Mouse (Mus musculus) midbrain, postnatal 0 days (tissue): ENCODE results near the gene Abcd4. TPM values are rescaled to one million over a fixed set of nuclear protein-coding genes. Genes with fewer than 3 reads are reported as not detected.
A peak's percentile ranks its signal among the peaks of the same experiment; 100 is the strongest.

Experiments
- ATAC-seq: fragments of 200-750 bp; cut with Nextera tagmentation; 2 replicates; pipeline ENCODE4 v1.8.0; 2017; ENCODE audit warnings: moderate number of reproducible peaks, mild to moderate bottlenecking, moderate TSS enrichment, moderate library complexity; ENCODE audit not compliant: low FRiP score
- DNase-seq: peaks from one replicate; pipeline ENCODE4 v3.0.0-alpha.2; 2015; ENCODE audit warnings: low spot score
- H3K27ac ChIP-seq: fragments of 300-500 bp; sonication (generic); 2 replicates; pipeline ENCODE4 v1.5.1; 2014; ENCODE audit warnings: low read depth, mild to moderate bottlenecking, low read length, mixed read lengths
- H3K27me3 ChIP-seq: fragments of 300-500 bp; sonication (generic); 2 replicates; pipeline ENCODE4 v1.6.1; 2014; ENCODE audit warnings: low read length, control low read depth, mixed read lengths; ENCODE audit not compliant: insufficient read depth
- H3K36me3 ChIP-seq: fragments of 300-500 bp; sonication (generic); 2 replicates; pipeline ENCODE4 v1.6.1; 2014; ENCODE audit warnings: low read length, control low read depth, mixed read lengths; ENCODE audit not compliant: insufficient read depth
- H3K4me1 ChIP-seq: fragments of 300-500 bp; sonication (generic); 2 replicates; pipeline ENCODE4 v1.6.1; 2014; ENCODE audit warnings: mild to moderate bottlenecking, control low read depth, antibody characterized with exemption, low read length, mixed read lengths; ENCODE audit not compliant: insufficient read depth
- H3K4me2 ChIP-seq: fragments of 300-500 bp; sonication (generic); 2 replicates; pipeline ENCODE4 v1.6.1; 2014; ENCODE audit warnings: low read depth, mild to moderate bottlenecking, low read length, mixed read lengths; ENCODE audit not compliant: poor library complexity, severe bottlenecking
- H3K4me3 ChIP-seq: fragments of 300-500 bp; sonication (generic); 2 replicates; pipeline ENCODE4 v1.5.1; 2014; ENCODE audit warnings: low read depth, mild to moderate bottlenecking, low read length, moderate library complexity
- H3K9ac ChIP-seq: fragments of 300-500 bp; sonication (generic); replicated peaks from 2 replicates; pipeline ENCODE4 v1.6.1; 2014; ENCODE audit warnings: mild to moderate bottlenecking, low read length, moderate library complexity, mixed read lengths; ENCODE audit not compliant: poor library complexity, severe bottlenecking
- H3K9me3 ChIP-seq: fragments of 300-500 bp; sonication (generic); 2 replicates; pipeline ENCODE4 v1.6.1; 2016; ENCODE audit warnings: low read length, control low read depth
- CTCF ChIP-seq: IDR thresholded peaks from 2 replicates; pipeline ENCODE4 v1.5.1; 2016; ENCODE audit warnings: antibody characterized with exemption, mild to moderate bottlenecking
- WGBS: fragments of 180-500 bp; shearing (Covaris S2); extraction: QIAGEN DNeasy Blood & Tissue Kit; methylation state at CpG from one replicate; pipeline ENCODE4 v1.1.7; 2014; 5-methylcytosine and 5-hydroxymethylcytosine counted together
- polyA plus RNA-seq: library from polyadenylated mRNA; unstranded; fragments of >200 nt; fragmentation: Nextera tagmentation; extraction: Ambion mirVana; gene quantifications from 2 replicates; pipeline ENCODE4 v1.2.1, GENCODE M21; 2015
- total RNA-seq: library from RNA; depleted of rRNA; stranded (reverse); fragments of >200 nt; gene quantifications from 2 replicates; pipeline ENCODE4 v1.2.3, GENCODE M21; 2014

Abcd4 gene
- total and polyA plus RNA-seq, 2 experiments from 2014 or later, result 9.0 to 10.0 TPM

- no peak overlapping the region for H3K9ac ChIP-seq
- DNase-seq (peak; percentile 22), ATAC-seq (no peak)
- H3K4me2 ChIP-seq, result no peak overlapping the region
- peaks cover 5% of the 10 kb centered on the region for H3K4me1 ChIP-seq
- 5% methylated on average over 9 of the region's 9 CpGs for WGBS
- TF ChIP-seq CTCF, result no peak
- no peak overlapping the region for H3K4me3 ChIP-seq
- H3K36me3 ChIP-seq, result no peaks in the 10 kb centered on the region
- no peaks in the 10 kb centered on the region for H3K27me3 ChIP-seq
- H3K9me3 ChIP-seq, result no peaks in the 10 kb centered on the region
- no peak overlapping the region for H3K27ac ChIP-seq
Measured at GRCm38 (mm10) chr12:84625116-84625515, 7.9 kb upstream of the Abcd4 start.

- no peak overlapping the region for H3K9ac ChIP-seq
- peaks cover 5% of the 10 kb centered on the region for H3K4me1 ChIP-seq
- 31% methylated on average over 8 of the region's 8 CpGs for WGBS
- ATAC-seq (no peak), DNase-seq (no peak)
- no peak overlapping the region for H3K4me2 ChIP-seq
- no peaks in the 10 kb centered on the region for H3K9me3 ChIP-seq
- no peak for TF ChIP-seq CTCF
- H3K36me3 ChIP-seq, result no peaks in the 10 kb centered on the region
- H3K27me3 ChIP-seq, result no peaks in the 10 kb centered on the region
- H3K4me3 ChIP-seq, result no peak overlapping the region
- H3K27ac ChIP-seq, result no peak overlapping the region
Measured at GRCm38 (mm10) chr12:84624601-84625000, 7.4 kb upstream of the Abcd4 start.

- no peaks in the 10 kb centered on the region for H3K36me3 ChIP-seq
- H3K9me3 ChIP-seq, result no peaks in the 10 kb centered on the region
- no peak overlapping the region for H3K27ac ChIP-seq
- ATAC-seq (no peak), DNase-seq (peak; percentile 65)
- no peak overlapping the region for H3K9ac ChIP-seq
- no peak overlapping the region for H3K4me2 ChIP-seq
- peaks cover 5% of the 10 kb centered on the region for H3K4me1 ChIP-seq
- peak; percentile 69 for TF ChIP-seq CTCF
- H3K27me3 ChIP-seq, result no peaks in the 10 kb centered on the region
- H3K4me3 ChIP-seq, result no peak overlapping the region
Measured at GRCm38 (mm10) chr12:84620975-84621374, 3.8 kb upstream of the Abcd4 start.

GRCm38 (mm10) chr12:84617663-84618062 is 450 bp upstream of the Abcd4 start:
- Histone ChIP-seq H3K4me3 (peak overlapping the region; percentile 81), H3K36me3 (peaks cover 6% of the 10 kb centered on the region; the same call in 1 of the 2 replicates), H3K27me3 (no peaks in the 10 kb centered on the region), H3K4me1 (no peaks in the 10 kb centered on the region; the same call in 1 of the 2 replicates), H3K9ac (peak overlapping the region; percentile 42), H3K9me3 (no peaks in the 10 kb centered on the region), H3K27ac (no peak overlapping the region), H3K4me2 (peak overlapping the region; percentile 75)
- DNase-seq (peak; percentile 20), ATAC-seq (peak; percentile 68)
- TF ChIP-seq CTCF, result peak; percentile 47; the same call in 1 of the 2 replicates
- WGBS, result 7% methylated on average over 10 of the region's 10 CpGs

- H3K27ac ChIP-seq, result no peak overlapping the region
- H3K36me3 ChIP-seq, result peaks cover 6% of the 10 kb centered on the region; the same call in 1 of the 2 replicates
- no peak overlapping the region for H3K4me2 ChIP-seq
- no peak overlapping the region for H3K4me3 ChIP-seq
- DNase-seq (no peak), ATAC-seq (no peak)
- no peaks in the 10 kb centered on the region for H3K27me3 ChIP-seq
- WGBS, result 84% methylated on average over 7 of the region's 7 CpGs
- TF ChIP-seq CTCF, result no peak
- no peak overlapping the region for H3K9ac ChIP-seq
- no peaks in the 10 kb centered on the region for H3K4me1 ChIP-seq
- no peaks in the 10 kb centered on the region for H3K9me3 ChIP-seq
Measured at GRCm38 (mm10) chr12:84614524-84614923, 2.7 kb downstream of the Abcd4 start.

- no peak overlapping the region for H3K4me3 ChIP-seq
- 90% methylated on average over 11 of the region's 11 CpGs for WGBS
- H3K4me2 ChIP-seq, result no peak overlapping the region
- no peak for ATAC-seq
- DNase-seq, result no peak
- no peak overlapping the region for H3K27ac ChIP-seq
- no peak overlapping the region for H3K9ac ChIP-seq
- no peaks in the 10 kb centered on the region for H3K27me3 ChIP-seq
- H3K9me3 ChIP-seq, result no peaks in the 10 kb centered on the region
- no peak for TF ChIP-seq CTCF
- peaks cover 6% of the 10 kb centered on the region; the same call in 1 of the 2 replicates for H3K36me3 ChIP-seq
- no peaks in the 10 kb centered on the region for H3K4me1 ChIP-seq
Measured at GRCm38 (mm10) chr12:84614001-84614400, 3.2 kb downstream of the Abcd4 start.
